Mouse (Mus musculus) liver, embryonic 18 days (tissue): Measurements from ENCODE around the gene Pld6. TPM values are rescaled to one million over a fixed set of nuclear protein-coding genes. Genes with fewer than 3 reads are reported as not detected.

ENCODE experiments used
- polyA plus RNA-seq: library from polyadenylated mRNA; depleted of rRNA; stranded (reverse); fragments of >200 nt; gene quantifications from 2 replicates; pipeline ENCODE4 v1.2.3, GENCODE M21; 2012; rRNA removed

Pld6 gene
- polyA plus RNA-seq, result 2.6 and 2.9 TPM in 2 replicates

DNA sequence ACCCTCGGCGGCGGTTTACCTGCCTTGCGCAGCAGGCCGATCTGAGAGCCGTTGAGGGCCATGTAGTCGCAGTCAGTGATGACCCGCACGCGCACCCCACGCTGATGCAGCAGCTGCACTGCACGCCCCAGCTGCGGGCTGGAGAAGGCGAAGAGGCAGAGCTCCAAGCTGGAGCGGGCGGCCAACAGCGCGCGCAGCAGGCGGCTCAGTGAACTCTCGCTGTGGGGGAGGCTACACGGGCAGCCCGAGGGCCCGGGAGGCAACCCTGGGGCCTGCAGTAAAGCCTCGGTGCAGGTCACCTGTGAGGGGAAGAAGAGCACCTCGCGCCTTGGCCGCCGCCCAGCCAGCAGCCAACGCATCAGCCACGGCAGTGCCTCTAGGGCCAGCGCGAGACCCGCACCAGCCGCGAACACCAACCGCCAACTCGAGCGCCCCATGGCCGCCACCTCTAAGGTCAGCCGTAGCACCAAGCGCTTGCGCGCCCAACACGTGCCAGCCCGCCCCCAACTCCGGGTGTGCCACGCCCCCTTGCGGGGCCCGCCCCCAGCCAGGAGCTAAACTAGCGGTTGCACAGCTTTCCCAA is at the start of gene Pld6:
TSS of gene Pld6 (minus strand) at position 447 of the 583 bp plus-strand sequence.

DNA sequence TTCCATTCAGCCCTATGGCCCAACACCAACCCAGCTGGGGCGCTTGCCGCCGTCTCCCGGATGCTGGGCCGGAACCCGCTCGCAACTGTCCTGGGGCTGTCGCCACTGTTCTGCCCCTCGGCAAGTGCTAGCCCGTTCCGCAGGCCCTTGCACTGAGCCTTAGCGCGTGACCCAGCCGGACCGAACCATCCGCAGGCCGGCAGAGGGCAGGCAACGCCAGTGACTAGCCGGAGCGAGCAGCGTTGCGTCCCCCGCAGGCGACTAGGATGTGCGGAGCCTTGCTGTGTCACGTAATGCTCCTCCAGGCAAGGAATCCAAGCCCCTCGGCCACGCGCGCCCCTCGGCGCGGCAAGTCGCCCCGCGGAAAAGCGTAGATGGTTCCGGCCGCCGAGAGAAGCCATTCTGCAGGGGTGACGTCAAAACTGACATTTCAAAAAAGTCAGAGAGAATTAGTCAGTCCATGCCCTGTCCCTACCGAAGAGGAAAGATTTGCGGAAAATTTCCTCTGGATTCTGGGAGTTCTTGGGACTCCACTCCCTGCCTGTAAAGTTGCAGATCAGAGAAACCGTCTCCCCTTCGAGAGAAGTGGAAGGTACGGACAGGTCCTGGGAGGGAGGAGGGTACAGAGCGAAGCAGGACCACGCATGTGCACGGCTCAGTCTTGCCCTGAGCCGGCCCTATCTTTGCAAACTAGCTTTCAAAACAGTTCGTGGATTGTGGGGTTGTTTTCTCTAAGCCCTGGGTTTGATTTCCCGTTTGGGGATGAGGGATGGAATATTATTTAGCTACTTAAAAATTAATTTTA is 22.4 kb upstream of the Pld6 start, which contains the start of gene Flcn:
TSS of gene Flcn (minus strand) at position 347 of the 805 bp plus-strand sequence.

Other genes starting within 250 kb of the Pld6 start
- 0.89 and 1.00 TPM in 2 replicates for gene Nlrp3, start 246.1 kb downstream of the Pld6 start, polyA plus RNA-seq
- not detected in 2 replicates for gene Olfr222, start 211.4 kb downstream of the Pld6 start, polyA plus RNA-seq
- not detected in 2 replicates for gene Olfr223, start 194.4 kb downstream of the Pld6 start, polyA plus RNA-seq
- gene Mprip, start 126.3 kb downstream of the Pld6 start, polyA plus RNA-seq, result 24.0 and 25.8 TPM in 2 replicates
- gene Flcn, start 22.4 kb upstream of the Pld6 start, polyA plus RNA-seq, result 18.3 and 21.2 TPM in 2 replicates
- 12.5 and 14.9 TPM in 2 replicates for gene Nt5m, start 51.8 kb upstream of the Pld6 start, polyA plus RNA-seq
- gene Cops3, start 52.2 kb upstream of the Pld6 start, polyA plus RNA-seq, result 28.5 and 29.0 TPM in 2 replicates
- 8.0 and 8.4 TPM in 2 replicates for gene Med9, start 160.6 kb upstream of the Pld6 start, polyA plus RNA-seq
- 1.4 and 2.3 TPM in 2 replicates for gene Rasd1, start 177.3 kb upstream of the Pld6 start, polyA plus RNA-seq